Comparison of ENCODE assay signal across 15 mouse cellular contexts in the genomic region with DNA sequence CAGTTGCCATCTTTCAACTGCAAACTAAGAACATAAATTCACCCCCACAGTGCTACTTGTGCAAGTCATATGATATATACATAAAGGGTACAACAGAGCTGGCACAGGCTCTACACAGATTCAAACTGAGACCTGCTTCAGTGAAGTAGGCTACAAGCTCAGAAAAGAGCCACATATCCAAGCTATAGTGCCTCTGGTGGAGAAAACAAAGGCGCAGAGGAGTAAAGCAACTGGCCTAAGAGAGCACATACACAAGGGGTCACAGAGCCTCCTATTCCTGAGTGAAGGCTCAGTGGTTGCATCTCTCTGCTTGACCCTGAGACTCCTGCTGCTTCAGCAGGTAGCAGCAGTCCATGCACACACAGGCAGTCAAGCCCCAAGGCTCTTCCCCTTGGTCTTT. TPM values are rescaled to one million over a fixed set of nuclear protein-coding genes. Genes with fewer than 3 reads are reported as not detected.
DNase-seq lines count a peak whose midpoint lies in the region; ATAC-seq and TF ChIP-seq lines count a peak whose summit lies in the region.
"Had no signal": no experiment of that assay in that cellular context is flagged by ENCODE, and none has a peak within 500 bp of the region (broad histone marks: within the 10 kb centered on the region; RNA-seq: fewer than 3 reads in every experiment).

No protein-coding gene starts in this region.

- H3K27ac ChIP-seq in hindbrain, embryonic 13.5 days, result no peak overlapping the region
- no peak overlapping the region for H3K27ac ChIP-seq in hindbrain, embryonic 12.5 days
- no peak overlapping the region for H3K27ac ChIP-seq in CH12.LX (ENCODE audit: insufficient read depth, low read depth)
- H3K27ac ChIP-seq in liver, postnatal 0 days (ENCODE audit: low read depth), result no peak overlapping the region
- H3K27ac ChIP-seq: forebrain, embryonic 13.5 days had no signal

- TF ChIP-seq CTCF in CH12.LX (conservative IDR thresholded peaks at IDR 0.05 in 1 of 2, IDR thresholded peaks at IDR 0.05 in 1 of 2; ENCODE audit: low read depth in 2 of 2, low read length in 2 of 2), result peak in 1 of 2 experiments; percentile 55; a peak in 2 of 4 replicates
- peak; percentile 49 for TF ChIP-seq CTCF in liver, postnatal 0 days (IDR thresholded peaks at IDR 0.05; ENCODE audit: low read depth)

- in situ Hi-C loops in CH12.LX (cut with MboI; ENCODE audit: low pct_ligation_motif_present, low pct_unique_long_range_greater_than_20kb, low sequenced_read_pairs), result loop anchor here (5.0 kb wide), 2 partner anchors 101 to 261 kb away; no protein-coding TSS in a partner anchor

- peaks cover 57% of the 10 kb centered on the region for H3K4me1 ChIP-seq in hindbrain, embryonic 13.5 days (replicated peaks)
- H3K4me1 ChIP-seq in hindbrain, embryonic 12.5 days, result peaks cover 50% of the 10 kb centered on the region
- H3K4me1 ChIP-seq in megakaryocyte, embryonic 14.5 days, result peaks cover 92% of the 10 kb centered on the region
- H3K4me1 ChIP-seq in CH12.LX (ENCODE audit: control insufficient read depth in 1 of 2, insufficient read depth in 2 of 2), result peaks cover 19 to 56% of the 10 kb centered on the region in 2 experiments
- H3K4me1 ChIP-seq in liver, postnatal 0 days (ENCODE audit: insufficient read depth), result peaks cover 51% of the 10 kb centered on the region

- peak; percentile 7 for TF ChIP-seq RAD21 in CH12.LX (IDR thresholded peaks at IDR 0.05; ENCODE audit: low read depth, low read length)

- dilution Hi-C loops in CH12.LX (cut with MboI; ENCODE audit: extremely low pct_ligation_motif_present, extremely low pct_unique_long_range_greater_than_20kb, low sequenced_read_pairs), result no loop called here

- no peaks in the 10 kb centered on the region for H3K9me3 ChIP-seq in hindbrain, embryonic 13.5 days
- H3K9me3 ChIP-seq in hindbrain, embryonic 12.5 days (replicated peaks), result no peaks in the 10 kb centered on the region
- H3K9me3 ChIP-seq in megakaryocyte, embryonic 14.5 days, result no peaks in the 10 kb centered on the region
- H3K9me3 ChIP-seq in CH12.LX (replicated peaks; ENCODE audit: low read length), result no peaks in the 10 kb centered on the region
- H3K9me3 ChIP-seq in liver, postnatal 0 days (ENCODE audit: low read length), result no peaks in the 10 kb centered on the region
- H3K9me3 ChIP-seq: forebrain, embryonic 13.5 days had no signal

- ATAC-seq in hindbrain, embryonic 13.5 days (ENCODE audit: low FRiP score), result no peak
- no peak for ATAC-seq in hindbrain, embryonic 12.5 days (ENCODE audit: low FRiP score)
- ATAC-seq in megakaryocyte, adult 5-6 weeks (ENCODE audit: poor library complexity, severe bottlenecking), result no peak
- ATAC-seq in liver, postnatal 0 days, result no peak
- ATAC-seq: forebrain, embryonic 13.5 days had no signal

- 0 out of 2 replicates have a peak overlapping the region, but pooled peaks have one; percentile 4 for H3K4me3 ChIP-seq in hindbrain, embryonic 13.5 days
- H3K4me3 ChIP-seq in hindbrain, embryonic 12.5 days, result no peak overlapping the region
- H3K4me3 ChIP-seq in megakaryocyte, embryonic 14.5 days (replicated peaks), result peak overlapping the region; percentile 94
- H3K4me3 ChIP-seq in CH12.LX (replicated peaks in 1 of 3; ENCODE audit: low read depth in 2 of 3, low read length in 2 of 3, poor library complexity in 1 of 3), result no peak overlapping the region
- H3K4me3 ChIP-seq in liver, postnatal 0 days (ENCODE audit: low read depth, low read length), result no peak overlapping the region
- H3K4me3 ChIP-seq: forebrain, embryonic 13.5 days had no signal

- H3K36me3 ChIP-seq in hindbrain, embryonic 13.5 days, result peaks cover 17% of the 10 kb centered on the region
- peaks cover 5% of the 10 kb centered on the region; the same call in 1 of the 2 replicates for H3K36me3 ChIP-seq in hindbrain, embryonic 12.5 days
- peaks cover 56% of the 10 kb centered on the region for H3K36me3 ChIP-seq in megakaryocyte, embryonic 14.5 days (replicated peaks; ENCODE audit: low read length)
- peaks cover 4 to 54% of the 10 kb centered on the region in 2 experiments for H3K36me3 ChIP-seq in CH12.LX (replicated peaks in 1 of 2; ENCODE audit: control insufficient read depth in 1 of 2, insufficient read depth in 1 of 2, low read length in 1 of 2)
- H3K36me3 ChIP-seq in liver, postnatal 0 days (replicated peaks; ENCODE audit: insufficient read depth, low read length), result no peaks in the 10 kb centered on the region

- H3K9ac ChIP-seq in hindbrain, embryonic 13.5 days, result peak overlapping the region; percentile 96; the same call in 1 of the 2 replicates
- no peak overlapping the region for H3K9ac ChIP-seq in hindbrain, embryonic 12.5 days
- H3K9ac ChIP-seq in CH12.LX (ENCODE audit: insufficient read depth, low read depth), result no peak overlapping the region
- H3K9ac ChIP-seq in liver, postnatal 0 days (replicated peaks), result no peak overlapping the region

- WGBS in hindbrain, embryonic 13.5 days, result 75% methylated on average over 1 of the region's 1 CpGs
- 79% methylated on average over 1 of the region's 1 CpGs for WGBS in hindbrain, embryonic 12.5 days
- WGBS in liver, postnatal 0 days (ENCODE audit: insufficient replicate concordance), result 67% methylated on average over 1 of the region's 1 CpGs

- TF ChIP-seq POLR2A in CH12.LX (IDR thresholded peaks at IDR 0.05; ENCODE audit: low read depth, low read length), result no peak

- peaks cover 12% of the 10 kb centered on the region for H3K79me2 ChIP-seq in CH12.LX (replicated peaks; ENCODE audit: control insufficient read depth, extremely low read depth, insufficient read depth, poor library complexity, severe bottlenecking)

- no peak overlapping the region for H3K4me2 ChIP-seq in hindbrain, embryonic 13.5 days
- no peak overlapping the region for H3K4me2 ChIP-seq in hindbrain, embryonic 12.5 days (replicated peaks)
- H3K4me2 ChIP-seq in CH12.LX (ENCODE audit: insufficient read depth, low read depth, poor library complexity, severe bottlenecking), result no peak overlapping the region
- no peak overlapping the region for H3K4me2 ChIP-seq in liver, postnatal 0 days (ENCODE audit: low read depth, low read length)

- TF ChIP-seq EP300 in CH12.LX (IDR thresholded peaks at IDR 0.05; ENCODE audit: low read length), result no peak
- no peak for TF ChIP-seq EP300 in liver, postnatal 0 days (IDR thresholded peaks at IDR 0.05; ENCODE audit: low read depth)

- H3K27me3 ChIP-seq in hindbrain, embryonic 13.5 days, result peaks cover 5% of the 10 kb centered on the region; the same call in 1 of the 2 replicates
- H3K27me3 ChIP-seq in hindbrain, embryonic 12.5 days, result peaks cover 8% of the 10 kb centered on the region
- H3K27me3 ChIP-seq in megakaryocyte, embryonic 14.5 days (replicated peaks), result peaks cover 13% of the 10 kb centered on the region
- H3K27me3 ChIP-seq in CH12.LX (replicated peaks), result no peaks in the 10 kb centered on the region
- peaks cover 13% of the 10 kb centered on the region for H3K27me3 ChIP-seq in liver, postnatal 0 days (ENCODE audit: insufficient read depth, low read length)

- peak; percentile 32 for DNase-seq in CH12.LX (ENCODE audit: extremely low read depth)
- DNase-seq in liver, postnatal 0 days, result no peak
- DNase-seq in spleen, postnatal 14 days (ENCODE audit: low spot score in 2 of 2), result no peak
- DNase-seq in embryo, embryonic 11 days, result no peak
- DNase-seq: adrenal gland, postnatal 10 days; cerebellum, postnatal 10 days; kidney, adult 2 months; thymus, postnatal 4 days had no signal

TF ChIP-seq in CH12.LX, 34 proteins besides CTCF, POLR2A, EP300 and RAD21 (continues in another document):
- TF ChIP-seq IRF4 (IDR thresholded peaks at IDR 0.05; ENCODE audit: low read depth, low read length) (no peak), NRF1 (IDR thresholded peaks at IDR 0.05; ENCODE audit: low read depth, low read length) (no peak), USF1 (IDR thresholded peaks at IDR 0.05; ENCODE audit: low read depth, low read length) (no peak), ZC3H11A (IDR thresholded peaks at IDR 0.05; ENCODE audit: low read depth, low read length) (no peak), MAFK (IDR thresholded peaks at IDR 0.05; ENCODE audit: insufficient replicate concordance, low read length) (no peak), POLR2AphosphoS2 (IDR thresholded peaks at IDR 0.05; ENCODE audit: low read depth, low read length) (no peak), JUND (conservative IDR thresholded peaks at IDR 0.05; ENCODE audit: low read depth, low read length) (no peak)

RNA-seq across cellular contexts. Expression of gene Tada2b, which starts 3.0 kb away (rescaled TPM):
- 2.7 and 2.8 TPM in 2 replicates for polyA plus RNA-seq in hindbrain, embryonic 13.5 days (2015; fragmentation: Nextera tagmentation; extraction: Ambion mirVana)
- polyA plus RNA-seq in hindbrain, embryonic 12.5 days (2016; fragmentation: Nextera tagmentation; extraction: Ambion mirVana), result 2.5 and 2.7 TPM in 2 replicates
- polyA plus RNA-seq in megakaryocyte, embryonic 14.5 days (2012; ENCODE audit: insufficient read depth, low replicate concordance), result 37.5 and 60.1 TPM in 2 replicates
- total RNA-seq in megakaryocyte, adult 5-6 weeks (2015), result 12.0 and 14.0 TPM in 2 replicates
- 16.5 and 23.3 TPM in 2 replicates for total RNA-seq in megakaryocyte, adult 5-6 weeks (2017)
- total RNA-seq in CH12.LX (2012; rRNA removed), result 3.0 and 4.0 TPM in 2 replicates
- 4.4 and 4.8 TPM in 2 replicates for total RNA-seq in CH12.LX (2014; rRNA removed)
- polyA plus RNA-seq in CH12.LX (2012; ENCODE audit: insufficient read length, low read depth), result 12.5 and 13.8 TPM in 2 replicates
- 1.2 and 1.4 TPM in 2 replicates for polyA plus RNA-seq in liver, postnatal 0 days (2015; fragmentation: Nextera tagmentation; extraction: Ambion mirVana)

RNA-seq across cellular contexts. Expression of gene Ccdc96, which starts 3.3 kb away (rescaled TPM):
- polyA plus RNA-seq in hindbrain, embryonic 13.5 days (2015; fragmentation: Nextera tagmentation; extraction: Ambion mirVana), result 3.9 and 4.0 TPM in 2 replicates
- 4.7 and 5.0 TPM in 2 replicates for polyA plus RNA-seq in hindbrain, embryonic 12.5 days (2016; fragmentation: Nextera tagmentation; extraction: Ambion mirVana)
- 0.57 TPM in 1 of 2 replicates, not detected in the other for polyA plus RNA-seq in megakaryocyte, embryonic 14.5 days (2012; ENCODE audit: insufficient read depth, low replicate concordance)
- 0.57 TPM in 1 of 2 replicates, not detected in the other for total RNA-seq in megakaryocyte, adult 5-6 weeks (2015)
- total RNA-seq in megakaryocyte, adult 5-6 weeks (2017), result 0.08 and 0.18 TPM in 2 replicates
- total RNA-seq in CH12.LX (2012; rRNA removed) (0.34 and 0.38 TPM in 2 replicates), CH12.LX (2014; rRNA removed) (0.05 and 0.26 TPM in 2 replicates)
- 0.33 and 0.41 TPM in 2 replicates for polyA plus RNA-seq in CH12.LX (2012; ENCODE audit: insufficient read length, low read depth)
- 0.06 and 0.13 TPM in 2 replicates for polyA plus RNA-seq in liver, postnatal 0 days (2015; fragmentation: Nextera tagmentation; extraction: Ambion mirVana)
- total RNA-seq: liver, adult 2 months; monocyte, adult 5-6 weeks had no signal
- polyA plus RNA-seq: liver, adult 2 months had no signal

RNA-seq across cellular contexts. Expression of gene Grpel1, which starts 16.3 kb away (rescaled TPM):
- polyA plus RNA-seq in hindbrain, embryonic 13.5 days (2015; fragmentation: Nextera tagmentation; extraction: Ambion mirVana), result 45.4 and 45.6 TPM in 2 replicates
- 42.3 and 43.6 TPM in 2 replicates for polyA plus RNA-seq in hindbrain, embryonic 12.5 days (2016; fragmentation: Nextera tagmentation; extraction: Ambion mirVana)
- 4.2 and 17.4 TPM in 2 replicates for polyA plus RNA-seq in megakaryocyte, embryonic 14.5 days (2012; ENCODE audit: insufficient read depth, low replicate concordance)
- total RNA-seq in megakaryocyte, adult 5-6 weeks (2015), result 24.3 and 24.7 TPM in 2 replicates
- 21.9 and 24.3 TPM in 2 replicates for total RNA-seq in megakaryocyte, adult 5-6 weeks (2017)
- total RNA-seq in CH12.LX (2012; rRNA removed), result 37.4 and 43.9 TPM in 2 replicates
- 41.2 and 43.4 TPM in 2 replicates for total RNA-seq in CH12.LX (2014; rRNA removed)
- 57.8 and 59.7 TPM in 2 replicates for polyA plus RNA-seq in CH12.LX (2012; ENCODE audit: insufficient read length, low read depth)
- polyA plus RNA-seq in liver, postnatal 0 days (2015; fragmentation: Nextera tagmentation; extraction: Ambion mirVana), result 61.2 and 62.1 TPM in 2 replicates

Comparison
In these comparisons a context has a peak if more than half of its experiments do, and no peak if none do; other contexts are left out.
1. H3K4me3 ChIP-seq: peak in hindbrain, embryonic 13.5 days (single experiment) and megakaryocyte, embryonic 14.5 days (single experiment); none in hindbrain, embryonic 12.5 days (single experiment), CH12.LX (0 of 3) and liver, postnatal 0 days (single experiment).